Mouse (Mus musculus): ENCODE results near the gene Fxn. TPM values are rescaled to one million over a fixed set of nuclear protein-coding genes. Genes with fewer than 3 reads are reported as not detected.

Gene Fxn
- total RNA-seq, 2 experiments from 2014 or later, result 5.9 to 8.1 TPM

- no peak for DNase-seq (ENCODE audit: extremely low spot score in 1 of 2, low spot score in 2 of 2)
- TF ChIP-seq CTCF (IDR thresholded peaks at IDR 0.05), result peak; percentile 90
- intact Hi-C loops (cut with DNase I), result loop anchor here (5.0 kb wide), 2 partner anchors 273 to 588 kb away; partner anchors contain the start of gene Pip5k1b
- Histone ChIP-seq H3K27ac (no peak overlapping the region), H3K4me3 (no peak overlapping the region)
Measured at GRCm38 (mm10) chr19:24284187-24284586, 3.8 kb upstream of the Fxn start.

- H3K4me3 ChIP-seq, result no peak overlapping the region
- no peak overlapping the region for H3K27ac ChIP-seq
- no peak for TF ChIP-seq CTCF (IDR thresholded peaks at IDR 0.05)
- DNase-seq (ENCODE audit: extremely low spot score in 1 of 2, low spot score in 2 of 2), result no peak
- intact Hi-C loops (cut with DNase I), result loop anchor here (5.0 kb wide), 2 partner anchors 276 to 591 kb away; partner anchors contain the start of gene Pip5k1b
Measured at GRCm38 (mm10) chr19:24281288-24281980, 1.0 kb upstream of the Fxn start.

- Histone ChIP-seq H3K4me3 (peak overlapping the region; percentile 60), H3K27ac (peak overlapping the region; percentile 91)
- peak; percentile 73 to 76 for DNase-seq (ENCODE audit: extremely low spot score in 1 of 2, low spot score in 2 of 2)
- intact Hi-C loops (cut with DNase I), result loop anchor here (5.0 to 10.0 kb wide), 3 partner anchors 277 to 592 kb away; partner anchors contain the start of gene Pip5k1b
- TF ChIP-seq CTCF (IDR thresholded peaks at IDR 0.05), result peak; percentile 70
Measured at GRCm38 (mm10) chr19:24279706-24280600, 452 bp downstream of the Fxn start.

GRCm38 (mm10) chr19:24278859-24279258 lies 1.5 kb downstream of the Fxn start:
- intact Hi-C loops (cut with DNase I), result loop anchor here (10.0 kb wide), 1 partner anchor 414 kb away; no protein-coding TSS in a partner anchor
- DNase-seq (ENCODE audit: extremely low spot score in 1 of 2, low spot score in 2 of 2), result no peak
- TF ChIP-seq CTCF (IDR thresholded peaks at IDR 0.05), result no peak
- H3K4me3 ChIP-seq, result no peak overlapping the region
- H3K27ac ChIP-seq, result no peak overlapping the region

- Histone ChIP-seq H3K4me3 (no peak overlapping the region), H3K27ac (no peak overlapping the region)
- no peak for TF ChIP-seq CTCF (IDR thresholded peaks at IDR 0.05)
- intact Hi-C loops (cut with DNase I), result loop anchor here (10.0 kb wide), 1 partner anchor 409 kb away; no protein-coding TSS in a partner anchor
- DNase-seq (ENCODE audit: extremely low spot score in 1 of 2, low spot score in 2 of 2), result no peak
Measured at GRCm38 (mm10) chr19:24274281-24274680, 6.1 kb downstream of the Fxn start.

- Histone ChIP-seq H3K4me3 (peak overlapping the region; percentile 31; the same call in 1 of the 2 replicates), H3K27ac (no peak overlapping the region; the same call in 1 of the 2 replicates)
- TF ChIP-seq CTCF (IDR thresholded peaks at IDR 0.05), result peak; percentile 86
- DNase-seq (ENCODE audit: extremely low spot score in 1 of 2, low spot score in 2 of 2), result peak; percentile 79 to 85
- intact Hi-C loops (cut with DNase I), result loop anchor here (10.0 kb wide), 1 partner anchor 407 kb away; no protein-coding TSS in a partner anchor
Measured at GRCm38 (mm10) chr19:24271746-24272426, 8.5 kb downstream of the Fxn start.

- TF ChIP-seq CTCF (IDR thresholded peaks at IDR 0.05), result no peak
- peak overlapping the region; percentile 31; the same call in 1 of the 2 replicates for H3K4me3 ChIP-seq
- DNase-seq (ENCODE audit: extremely low spot score in 1 of 2, low spot score in 2 of 2), result peak in 1 of 2 experiments; percentile 26
- no peak overlapping the region; the same call in 1 of the 2 replicates for H3K27ac ChIP-seq
- intact Hi-C loops (cut with DNase I), result loop anchor here (10.0 kb wide), 1 partner anchor 407 kb away; no protein-coding TSS in a partner anchor
Measured at GRCm38 (mm10) chr19:24271326-24271725, 9.1 kb downstream of the Fxn start.

GRCm38 (mm10) chr19:24268531-24268930 lies 11.9 kb downstream of the Fxn start:
- no peak overlapping the region for H3K4me3 ChIP-seq
- H3K27ac ChIP-seq, result peak overlapping the region; percentile 15; the same call in 1 of the 2 replicates
- no peak for TF ChIP-seq CTCF (IDR thresholded peaks at IDR 0.05)
- DNase-seq (ENCODE audit: extremely low spot score in 1 of 2, low spot score in 2 of 2), result no peak
- intact Hi-C loops (cut with DNase I), result loop anchor here (5.0 to 10.0 kb wide), 2 partner anchors 286 to 694 kb away; no protein-coding TSS in a partner anchor

- Histone ChIP-seq H3K27ac (no peak overlapping the region), H3K4me3 (no peak overlapping the region)
- DNase-seq (ENCODE audit: extremely low spot score in 1 of 2, low spot score in 2 of 2), result no peak
- intact Hi-C loops (cut with DNase I), result loop anchor here (5.0 to 10.0 kb wide), 2 partner anchors 284 to 691 kb away; no protein-coding TSS in a partner anchor
- TF ChIP-seq CTCF (IDR thresholded peaks at IDR 0.05), result no peak; the same call in 1 of the 2 replicates
Measured at GRCm38 (mm10) chr19:24266046-24266830, 14.2 kb downstream of the Fxn start.

- DNase-seq (ENCODE audit: extremely low spot score in 1 of 2, low spot score in 2 of 2), result peak; percentile 81 to 85
- no peak overlapping the region for H3K4me3 ChIP-seq
- intact Hi-C loops (cut with DNase I), result loop anchor here (2.0 to 10.0 kb wide), 4 partner anchors 40 to 690 kb away; partner anchors contain the start of gene Tjp2
Measured at GRCm38 (mm10) chr19:24264991-24265390, 15.4 kb downstream of the Fxn start.

More at GRCm38 (mm10) chr19:24264991-24265390, 15.4 kb downstream of the Fxn start:
- peak; percentile 88 for TF ChIP-seq CTCF (IDR thresholded peaks at IDR 0.05)
- no peak overlapping the region for H3K27ac ChIP-seq
